Mouse (Mus musculus) MN1 (cell line): ENCODE measurements around the gene Eri2.

ENCODE experiments used
- DNase-seq: peaks from one replicate; pipeline ENCODE4 v3.0.0-alpha.2; 2016; ENCODE audit warnings: low spot score

Gene Eri2

GRCm38 (mm10) chr7:119793586-119794250 lies at the start of gene Eri2, which contains the start of gene Rexo5:
Gene Eri2, minus strand, starts transcription at chr7:119794058.
Gene Rexo5, plus strand, starts transcription at chr7:119794006.
- DNase-seq, result peak; percentile 93

DNA sequence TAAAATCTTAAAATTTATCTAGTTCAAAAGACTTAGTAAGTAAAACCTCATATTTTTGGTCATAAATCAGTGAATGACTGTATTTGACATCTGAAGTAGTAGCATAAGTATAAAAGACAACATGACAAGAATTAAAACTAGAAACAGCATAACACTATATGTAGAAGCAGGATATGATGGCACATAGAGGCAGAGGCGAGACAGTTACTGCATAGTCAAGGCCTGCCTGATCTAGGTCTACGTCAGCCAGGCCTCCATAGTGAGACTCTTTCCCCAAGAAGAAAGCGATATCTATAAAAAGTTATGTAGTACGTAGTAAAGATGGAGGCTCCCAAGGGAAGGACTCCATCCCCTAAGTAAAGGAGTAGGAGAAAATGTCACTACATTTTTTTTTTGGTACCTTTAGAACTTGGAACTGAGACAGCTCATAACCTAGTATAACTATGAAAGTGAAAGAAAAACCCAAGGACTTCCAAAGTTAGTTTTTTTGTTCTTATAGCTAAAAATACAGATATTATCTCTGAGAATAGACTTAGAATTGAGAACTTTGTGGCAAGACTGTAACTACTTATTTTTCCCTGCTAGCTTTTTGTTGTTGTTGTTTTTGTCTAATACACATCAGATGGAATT lies 48.1 kb upstream of the Eri2 start:
- DNase-seq, result no peak

GRCm38 (mm10) chr7:119835996-119836777 lies 42.3 kb upstream of the Eri2 start:
- no peak for DNase-seq

- DNase-seq, result no peak
Observed at GRCm38 (mm10) chr7:119835371-119835770, 41.5 kb upstream of the Eri2 start.

DNA sequence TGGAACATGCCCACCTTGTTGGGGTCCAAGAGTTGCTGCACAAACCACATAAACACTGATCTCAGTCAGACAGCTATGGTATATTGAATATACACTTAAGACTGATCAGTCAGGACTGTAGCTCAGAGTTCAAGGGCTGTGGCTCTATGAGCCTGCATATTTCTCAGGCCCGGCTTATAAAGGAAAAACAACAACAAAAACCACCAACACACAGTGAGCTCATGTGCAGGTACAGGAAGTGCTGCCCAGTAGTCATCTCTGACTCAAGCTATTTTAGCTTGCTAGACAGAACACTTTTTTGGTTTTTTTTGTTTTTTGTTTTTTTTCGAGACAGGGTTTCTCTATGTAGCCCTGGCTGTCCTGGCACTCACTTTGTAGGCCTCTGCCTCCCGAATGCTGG lies 14.9 kb upstream of the Eri2 start:
- DNase-seq, result no peak

DNA sequence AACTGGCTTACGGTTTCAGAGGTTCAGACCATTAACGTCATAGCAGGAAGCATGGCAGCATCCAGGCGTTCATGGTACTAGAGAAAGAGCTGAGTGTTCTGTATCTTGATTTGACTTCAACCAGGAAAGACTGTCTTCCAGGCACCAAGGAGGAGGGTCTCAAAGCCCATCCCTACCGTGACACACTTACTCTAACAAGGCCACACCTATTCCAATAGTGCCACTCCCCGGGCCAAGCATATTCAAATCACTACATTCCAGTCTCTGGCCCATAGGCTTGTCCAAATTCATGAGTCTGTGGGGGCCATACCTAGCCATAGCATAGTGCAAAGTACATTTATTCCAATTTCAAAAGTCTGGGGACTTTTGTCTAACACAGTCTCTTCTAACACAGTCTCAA lies 13.5 kb upstream of the Eri2 start:
- no peak for DNase-seq

DNA sequence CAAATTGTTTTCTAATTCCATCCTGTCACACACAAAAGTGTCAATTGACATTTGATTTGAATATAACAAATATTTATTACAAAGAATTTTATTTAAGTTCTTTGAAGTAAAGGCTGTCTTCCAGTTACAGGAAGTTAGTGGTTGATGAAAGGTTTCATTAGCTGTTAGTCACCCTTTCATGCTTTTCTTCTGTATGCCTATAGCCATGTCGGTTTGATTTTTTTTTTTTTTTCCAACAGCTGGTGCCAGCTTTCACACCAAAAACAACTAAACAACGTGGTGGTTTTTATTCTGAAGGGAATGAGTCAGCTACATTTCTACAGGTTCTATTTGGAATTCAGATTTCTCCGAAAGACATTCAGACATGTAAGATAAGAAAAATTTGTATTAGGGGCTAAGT lies 7.1 kb upstream of the Eri2 start:
- no peak for DNase-seq

DNA sequence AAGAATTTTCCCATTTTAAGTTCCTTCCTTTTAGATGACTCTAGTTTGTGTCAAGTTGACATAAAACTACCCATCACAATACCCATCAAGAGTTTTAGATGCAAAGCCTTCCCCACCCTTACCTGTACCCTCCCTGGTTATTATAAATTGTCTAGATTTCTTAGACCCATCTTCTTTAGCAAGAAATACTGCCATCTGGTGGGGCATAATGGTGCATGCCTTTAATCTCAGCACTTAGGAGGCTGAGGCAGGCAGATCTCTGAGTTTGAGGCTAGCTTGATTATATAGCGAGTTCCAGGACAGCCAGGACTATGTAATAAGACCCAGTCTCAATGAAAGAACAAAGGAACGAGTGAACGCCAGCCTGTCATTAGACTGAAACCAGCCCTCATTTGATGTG lies 6.6 kb upstream of the Eri2 start:
- no peak for DNase-seq

- DNase-seq, result no peak
Observed at GRCm38 (mm10) chr7:119795311-119795710, 1.5 kb upstream of the Eri2 start.

DNA sequence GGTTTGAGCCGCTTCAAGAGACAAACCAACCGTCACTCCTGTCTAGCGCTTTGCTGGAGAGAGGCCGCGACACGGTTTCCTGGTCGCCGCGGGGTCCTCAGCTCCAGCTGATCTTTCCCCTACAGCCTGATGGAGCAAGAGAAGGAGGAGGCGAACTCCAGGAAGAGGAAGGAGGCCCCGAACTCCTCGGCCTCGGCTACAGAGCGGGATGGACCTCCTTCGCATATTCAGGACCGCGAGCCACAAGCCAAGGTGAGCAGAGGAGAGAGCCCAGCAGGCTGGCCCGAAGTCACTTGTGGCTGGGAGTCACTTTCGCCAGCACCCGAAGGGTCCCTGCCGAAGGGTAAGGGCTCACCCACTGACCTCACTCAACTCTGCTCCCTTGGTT lies 387 bp upstream of the Eri2 start:
- no peak for DNase-seq

GRCm38 (mm10) chr7:119789024-119789423 lies 4.8 kb downstream of the Eri2 start:
- peak; percentile 57 for DNase-seq

DNA sequence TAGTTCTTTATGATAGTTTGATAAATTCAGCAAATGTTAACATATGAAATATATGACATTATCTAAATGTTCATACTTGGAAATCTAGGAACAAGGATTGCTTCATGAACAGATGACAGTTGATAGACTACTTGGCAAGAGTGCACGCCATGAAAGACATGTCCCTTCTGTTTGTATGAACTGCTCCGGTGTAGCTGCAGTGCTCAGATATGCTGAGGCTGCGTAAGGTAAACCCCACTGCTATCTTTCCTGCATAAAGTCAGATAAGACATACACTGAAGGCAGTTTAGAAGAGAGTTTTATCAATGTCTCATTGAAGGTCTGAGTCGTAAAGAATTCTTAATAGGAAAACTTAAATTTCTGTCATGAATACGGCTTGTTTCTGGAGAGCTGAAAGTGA lies 8.9 kb downstream of the Eri2 start:
- DNase-seq, result no peak

DNA sequence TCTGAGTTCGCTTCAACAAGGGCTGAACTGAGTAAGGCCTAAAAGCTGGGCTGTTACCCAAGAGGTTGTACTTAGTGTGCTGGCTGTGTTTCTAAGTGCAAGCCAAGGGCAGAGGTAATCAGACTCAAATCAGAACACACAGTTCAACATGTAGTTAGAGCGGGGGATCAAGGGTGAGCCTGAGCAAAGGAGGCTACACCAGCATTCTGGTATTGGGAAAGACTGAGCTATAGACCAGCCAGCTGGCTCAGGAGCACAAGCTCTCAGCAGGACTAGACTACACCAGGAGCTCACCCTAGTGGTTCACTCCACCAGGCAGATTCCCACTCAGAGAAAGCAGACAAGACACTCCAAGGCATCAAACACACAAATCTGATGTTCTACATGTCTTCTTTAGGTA lies 10.4 kb downstream of the Eri2 start:
- no peak for DNase-seq

DNA sequence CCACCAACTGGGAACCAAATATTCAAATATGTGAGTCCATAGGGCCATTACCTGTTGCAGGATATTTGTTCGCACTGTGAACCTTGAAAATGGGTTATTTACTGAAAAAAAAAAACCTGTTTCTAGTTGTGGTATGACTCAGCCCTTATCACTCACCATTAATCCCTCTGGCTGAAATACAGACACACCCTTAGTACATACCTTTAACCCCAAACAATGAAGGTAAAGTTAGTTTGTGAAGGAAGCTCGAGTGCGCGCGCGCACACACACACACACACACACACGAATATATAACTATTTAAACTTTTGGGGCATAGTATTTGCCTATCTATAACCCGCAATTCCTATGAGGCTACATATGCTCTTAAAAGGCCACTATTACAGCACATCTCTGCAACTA lies 24.0 kb downstream of the Eri2 start:
- no peak for DNase-seq

- DNase-seq, result no peak
Observed at GRCm38 (mm10) chr7:119766996-119767395, 26.9 kb downstream of the Eri2 start.

- DNase-seq, result no peak
Observed at GRCm38 (mm10) chr7:119764377-119764776, 29.5 kb downstream of the Eri2 start.

GRCm38 (mm10) chr7:119762166-119762697 lies 31.6 kb downstream of the Eri2 start:
- no peak for DNase-seq

DNA sequence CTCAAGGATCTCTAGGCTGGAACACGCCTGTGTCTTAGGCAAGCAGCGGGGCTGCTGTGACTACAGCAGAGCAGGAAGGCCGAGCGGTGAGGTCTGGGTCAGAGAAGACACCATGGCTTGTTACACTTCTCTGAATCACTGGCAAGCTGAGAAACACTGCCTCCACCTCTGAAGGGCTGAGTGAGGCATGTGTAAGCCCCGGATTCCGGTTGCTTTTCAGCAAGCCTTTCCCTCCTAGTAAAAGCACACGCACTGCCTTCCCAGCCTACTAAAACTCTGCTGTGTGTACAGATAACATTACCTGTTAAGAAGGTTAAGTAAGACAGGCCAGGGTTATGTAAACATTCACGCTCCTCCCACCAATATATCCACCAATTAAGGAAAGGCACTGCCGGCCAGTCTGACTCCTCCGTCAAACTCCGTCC lies 33.3 kb downstream of the Eri2 start, which contains the start of gene Acsm3:
Gene Acsm3, plus strand, starts transcription at position 397 of the 425 bp plus-strand sequence.
- DNase-seq, result no peak

DNA sequence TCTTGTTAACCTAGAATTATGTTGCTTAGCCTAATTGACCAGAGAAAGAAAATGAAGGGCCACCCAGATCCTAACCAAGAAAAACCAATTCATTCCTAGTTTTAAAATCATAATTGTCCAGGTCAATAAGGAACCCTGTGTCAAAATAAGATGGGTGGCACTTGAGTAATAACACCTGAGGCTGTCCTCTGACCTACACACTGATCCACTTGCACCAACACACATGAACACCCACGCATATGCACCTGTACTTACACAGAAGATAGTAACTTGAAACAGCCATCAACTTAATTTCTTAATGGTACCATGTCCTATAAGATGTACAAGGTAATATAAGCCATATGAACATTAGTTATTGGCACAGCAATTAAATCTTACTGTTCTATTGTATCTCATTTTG lies 40.2 kb downstream of the Eri2 start:
- no peak for DNase-seq

- DNase-seq, result no peak
Observed at GRCm38 (mm10) chr7:119749942-119750341, 43.9 kb downstream of the Eri2 start.

DNA sequence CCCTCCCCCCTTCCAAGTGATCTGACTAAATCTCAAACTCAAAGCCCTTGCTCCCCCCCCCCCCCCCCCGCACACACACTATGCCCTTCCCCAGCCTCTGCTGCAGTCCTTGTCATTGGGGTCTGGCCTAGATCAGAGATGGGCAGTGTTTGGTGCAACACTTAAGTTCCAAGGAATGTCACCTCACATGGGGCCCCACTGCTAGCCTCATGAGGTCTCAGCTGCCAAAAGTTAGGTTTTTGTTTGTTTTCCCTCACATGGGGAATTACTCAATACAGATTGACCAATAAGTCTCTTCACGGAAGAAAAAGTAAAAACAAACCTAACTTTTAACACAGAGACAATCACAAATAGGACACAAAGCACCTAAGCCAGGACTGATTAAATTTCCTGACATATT lies 45.1 kb downstream of the Eri2 start:
- DNase-seq, result no peak

GRCm38 (mm10) chr7:119745869-119746268 lies 48.0 kb downstream of the Eri2 start:
- no peak for DNase-seq

GRCm38 (mm10) chr7:119744321-119744720 lies 49.5 kb downstream of the Eri2 start:
- DNase-seq, result no peak
